Mouse (Mus musculus): ENCODE data around the gene Esrrg.

GRCm38 (mm10) chr1:188077561-188078195, 469.1 kb downstream of the Esrrg start:
- no peak for TF ChIP-seq CTCF (IDR thresholded peaks at IDR 0.05; ENCODE audit: borderline replicate concordance, control insufficient read depth, extremely low read depth, insufficient read depth, low read length, poor library complexity)
- no peak for TF ChIP-seq POLR2A (IDR thresholded peaks at IDR 0.05; ENCODE audit: control insufficient read depth, extremely low read depth, insufficient read depth, low read length, poor library complexity)
